Mouse (Mus musculus) CH12.LX (cell line): ENCODE measurements around the gene Arrdc2.
A peak's percentile ranks its signal among the peaks of the same experiment; 100 is the strongest.

Experiments
- CTCF ChIP-seq, 2 experiments: IDR thresholded peaks in 1 of 2; conservative IDR thresholded peaks in 1 of 2; 2 replicates each; pipeline ENCODE4 v1.5.1; 2011 to 2012; ENCODE audit warnings: low read depth in 2 of 2, low read length in 2 of 2, improper control_type of control experiment in 1 of 2, inconsistent platforms in 1 of 2, mild to moderate bottlenecking in 1 of 2, moderate library complexity in 1 of 2
- E2F4 ChIP-seq: IDR thresholded peaks from 2 replicates; pipeline ENCODE4 v1.6.1; 2011; ENCODE audit warnings: low read depth, low read length, improper control_type of control experiment; ENCODE audit not compliant: insufficient replicate concordance
- ELF1 ChIP-seq: IDR thresholded peaks from 2 replicates; pipeline ENCODE4 v1.6.1; 2014; ENCODE audit warnings: low read depth, mild to moderate bottlenecking, inconsistent platforms, low read length, improper control_type of control experiment
- EP300 ChIP-seq: IDR thresholded peaks from 2 replicates; pipeline ENCODE4 v1.6.1; 2011; ENCODE audit warnings: low read length, improper control_type of control experiment
- GABPA ChIP-seq: IDR thresholded peaks from 2 replicates; pipeline ENCODE4 v1.6.1; 2012; ENCODE audit warnings: low read depth, low read length, improper control_type of control experiment, inconsistent platforms; ENCODE audit not compliant: insufficient replicate concordance
- MAX ChIP-seq: IDR thresholded peaks from 2 replicates; pipeline ENCODE4 v1.6.1; 2011; ENCODE audit warnings: low read length, improper control_type of control experiment
- NRF1 ChIP-seq: IDR thresholded peaks from 2 replicates; pipeline ENCODE4 v1.6.1; 2014; ENCODE audit warnings: low read depth, mild to moderate bottlenecking, inconsistent platforms, low read length, improper control_type of control experiment, moderate library complexity
- POLR2A ChIP-seq: IDR thresholded peaks from 2 replicates; pipeline ENCODE4 v1.6.1; 2011; ENCODE audit warnings: low read depth, mild to moderate bottlenecking, improper control_type of control experiment, low read length
- POLR2AphosphoS2 ChIP-seq: IDR thresholded peaks from 2 replicates; pipeline ENCODE4 v1.6.1; 2011; ENCODE audit warnings: low read depth, low read length, improper control_type of control experiment
- TCF12 ChIP-seq: IDR thresholded peaks from 2 replicates; pipeline ENCODE4 v1.6.1; 2014; ENCODE audit warnings: low read depth, mild to moderate bottlenecking, inconsistent platforms, low read length, improper control_type of control experiment
- USF1 ChIP-seq: IDR thresholded peaks from 2 replicates; pipeline ENCODE4 v1.6.1; 2014; ENCODE audit warnings: low read depth, mild to moderate bottlenecking, inconsistent platforms, low read length, improper control_type of control experiment

- TF ChIP-seq CTCF (conservative IDR thresholded peaks at IDR 0.05 in 1 of 2, IDR thresholded peaks at IDR 0.05 in 1 of 2; ENCODE audit: low read depth in 2 of 2, low read length in 2 of 2) (no peak), TCF12 (no peak), USF1 (no peak), POLR2A (no peak), NRF1 (peak; percentile 42; the same call in 1 of the 2 replicates), MAX (0 out of 2 replicates have a peak, but pooled peaks have one; percentile 10), GABPA (no peak), POLR2AphosphoS2 (no peak), E2F4 (no peak), ELF1 (no peak), EP300 (no peak)
These were observed 689 bp downstream of the Arrdc2 start for GRCm38 (mm10) chr8:70838654-70839407.
